Mouse (Mus musculus) CH12.LX (cell line): ENCODE measurements around the gene Sox21. TPM values are rescaled to one million over a fixed set of nuclear protein-coding genes. Genes with fewer than 3 reads are reported as not detected.

Experiments
- DNase-seq: peaks from one replicate; pipeline ENCODE4 v3.0.0-alpha.2; 2013; ENCODE audit errors: extremely low read depth
- H3K27ac ChIP-seq: 2 replicates; pipeline ENCODE4 v1.5.1; 2012; ENCODE audit warnings: low read depth, mild to moderate bottlenecking, control low read depth, moderate library complexity; ENCODE audit not compliant: insufficient read depth
- H3K27me3 ChIP-seq: replicated peaks from 2 replicates; pipeline ENCODE3; 2012; ENCODE audit warnings: inconsistent platforms
- H3K36me3 ChIP-seq, 2 experiments: replicated peaks in 1 of 2; 2 replicates each; pipeline versions ENCODE3 to v1.6.1; 2012; ENCODE audit warnings: inconsistent platforms in 1 of 2, low read length in 1 of 2, mild to moderate bottlenecking in 1 of 2, mixed read lengths in 1 of 2, moderate library complexity in 1 of 2; ENCODE audit not compliant: control insufficient read depth in 1 of 2, insufficient read depth in 1 of 2
- H3K4me1 ChIP-seq, 2 experiments: 2 replicates each; pipeline ENCODE4 v1.6.1; 2012; ENCODE audit warnings: inconsistent platforms in 1 of 2, moderate library complexity in 1 of 2; ENCODE audit not compliant: insufficient read depth in 2 of 2, control insufficient read depth in 1 of 2
- H3K4me2 ChIP-seq: 2 replicates; pipeline ENCODE4 v1.6.1; 2012; ENCODE audit warnings: low read depth, mild to moderate bottlenecking, control low read depth; ENCODE audit not compliant: poor library complexity, insufficient read depth, severe bottlenecking
- H3K4me3 ChIP-seq, 3 experiments: fragments of 150-350 bp in 1 of 3; sonication (generic) in 1 of 3; replicated peaks in 1 of 3; 2 replicates each; pipeline versions ENCODE3 to v1.5.1; 2011 to 2012; ENCODE audit warnings: low read depth in 2 of 3, low read length in 2 of 3, mild to moderate bottlenecking in 2 of 3, moderate library complexity in 2 of 3, control low read depth in 1 of 3, improper control_type of control experiment in 1 of 3, inconsistent platforms in 1 of 3, mixed read lengths in 1 of 3; ENCODE audit not compliant: poor library complexity in 1 of 3
- H3K79me2 ChIP-seq: replicated peaks from 2 replicates; pipeline ENCODE4 v1.6.1; 2012; ENCODE audit warnings: mild to moderate bottlenecking, moderate library complexity; ENCODE audit not compliant: control insufficient read depth, poor library complexity, insufficient read depth, severe bottlenecking; ENCODE audit errors: extremely low read depth
- H3K9ac ChIP-seq: 2 replicates; pipeline ENCODE4 v1.6.1; 2012; ENCODE audit warnings: low read depth, mild to moderate bottlenecking, control low read depth, moderate library complexity; ENCODE audit not compliant: insufficient read depth
- H3K9me3 ChIP-seq: replicated peaks from 2 replicates; pipeline ENCODE3; 2012; ENCODE audit warnings: low read length, inconsistent platforms, mixed read lengths
- CHD1 ChIP-seq: IDR thresholded peaks from 2 replicates; pipeline ENCODE4 v1.6.1; 2012; ENCODE audit warnings: low read depth, low read length, improper control_type of control experiment, inconsistent platforms
- CTCF ChIP-seq, 2 experiments: IDR thresholded peaks in 1 of 2; conservative IDR thresholded peaks in 1 of 2; 2 replicates each; pipeline ENCODE4 v1.5.1; 2011 to 2012; ENCODE audit warnings: low read depth in 2 of 2, low read length in 2 of 2, improper control_type of control experiment in 1 of 2, inconsistent platforms in 1 of 2, mild to moderate bottlenecking in 1 of 2, moderate library complexity in 1 of 2
- ELF1 ChIP-seq: IDR thresholded peaks from 2 replicates; pipeline ENCODE4 v1.6.1; 2014; ENCODE audit warnings: low read depth, mild to moderate bottlenecking, inconsistent platforms, low read length, improper control_type of control experiment
- EP300 ChIP-seq: IDR thresholded peaks from 2 replicates; pipeline ENCODE4 v1.6.1; 2011; ENCODE audit warnings: low read length, improper control_type of control experiment
- GABPA ChIP-seq: IDR thresholded peaks from 2 replicates; pipeline ENCODE4 v1.6.1; 2012; ENCODE audit warnings: low read depth, low read length, improper control_type of control experiment, inconsistent platforms; ENCODE audit not compliant: insufficient replicate concordance
- JUN ChIP-seq: IDR thresholded peaks from 2 replicates; pipeline ENCODE4 v1.6.1; 2011; ENCODE audit warnings: low read depth, mild to moderate bottlenecking, low read length, improper control_type of control experiment, moderate library complexity; ENCODE audit not compliant: insufficient read depth
- RAD21 ChIP-seq: IDR thresholded peaks from 2 replicates; pipeline ENCODE4 v1.6.1; 2011; ENCODE audit warnings: low read depth, mild to moderate bottlenecking, low read length, improper control_type of control experiment, moderate library complexity
- SIN3A ChIP-seq: IDR thresholded peaks from 2 replicates; pipeline ENCODE4 v1.6.1; 2012; ENCODE audit warnings: low read length, improper control_type of control experiment, inconsistent platforms
- SMC3 ChIP-seq: IDR thresholded peaks from 2 replicates; pipeline ENCODE4 v1.6.1; 2011; ENCODE audit warnings: low read depth, low read length, improper control_type of control experiment
- ZC3H11A ChIP-seq: IDR thresholded peaks from 2 replicates; pipeline ENCODE4 v1.6.1; 2012; ENCODE audit warnings: low read depth, mild to moderate bottlenecking, inconsistent platforms, low read length, improper control_type of control experiment
- dilution Hi-C: fragments of 300-500 bp; cut with MboI; formaldehyde crosslinking; loops from 2 replicates; pipeline ENCODE4 v1.14.3; 2020; ENCODE audit warnings: low sequenced_read_pairs; ENCODE audit not compliant: extremely low pct_unique_long_range_greater_than_20kb, extremely low pct_ligation_motif_present
- in situ Hi-C: fragments of 300-500 bp; cut with MboI; formaldehyde crosslinking; loops from 3 replicates; pipeline ENCODE4 v1.14.3; 2019; ENCODE audit warnings: low sequenced_read_pairs, low pct_ligation_motif_present, low pct_unique_long_range_greater_than_20kb, mixed read lengths
- polyA plus RNA-seq: library from polyadenylated mRNA; unstranded; fragments of >175 nt; gene quantifications from 2 replicates; pipeline ENCODE4 v1.2.1, GENCODE M21; 2012; ENCODE audit warnings: low read depth; ENCODE audit not compliant: insufficient read length
- total RNA-seq, 2 experiments: library from RNA; depleted of rRNA; stranded (reverse); fragments of 300-350 nt in 1 of 2; fragments of >200 nt in 1 of 2; gene quantifications; 2 replicates each; pipeline ENCODE4 v1.2.3; 2012 to 2014

Gene Sox21
- total and polyA plus RNA-seq, 3 experiments, result not detected

DNA sequence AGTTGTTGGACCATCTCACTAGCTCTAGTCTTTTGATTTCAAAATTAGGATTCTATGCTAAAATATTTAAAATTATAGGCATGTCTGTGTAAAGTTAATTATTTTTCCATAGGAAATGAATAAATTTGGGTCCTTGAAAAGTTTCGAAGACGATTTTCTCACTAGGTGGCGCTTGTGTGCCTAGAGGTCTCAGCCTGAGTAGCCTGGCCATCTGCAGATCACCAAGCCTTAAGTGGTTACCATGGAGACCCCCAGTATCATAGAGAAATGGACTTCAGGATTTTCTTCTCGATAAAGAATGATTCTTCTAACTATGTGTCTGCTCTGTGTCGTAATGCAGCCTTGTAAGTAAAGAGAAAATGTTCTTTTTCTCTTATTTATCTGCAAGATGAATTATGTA, 27.2 kb downstream of the Sox21 start:
- in situ Hi-C loops (loop anchor here (5.0 to 25.0 kb wide), 3 partner anchors 253 to 603 kb away; no protein-coding TSS in a partner anchor), dilution Hi-C loops (no loop called here)
- no peak overlapping the region for H3K27ac ChIP-seq
- TF ChIP-seq GABPA (no peak), RAD21 (peak; percentile 85), CTCF (conservative IDR thresholded peaks at IDR 0.05 in 1 of 2, IDR thresholded peaks at IDR 0.05 in 1 of 2; ENCODE audit: low read depth in 2 of 2, low read length in 2 of 2) (peak; percentile 29 to 73; a peak in 2 of 4 replicates), SMC3 (peak; percentile 84), ZC3H11A (peak; percentile 40; the same call in 1 of the 2 replicates), SIN3A (no peak), ELF1 (no peak), CHD1 (no peak), JUN (no peak)
- H3K4me2 ChIP-seq, result no peak overlapping the region
- peak; percentile 26 for DNase-seq
- H3K36me3 ChIP-seq, result no peaks in the 10 kb centered on the region
- no peaks in the 10 kb centered on the region for H3K9me3 ChIP-seq
- no peaks in the 10 kb centered on the region for H3K27me3 ChIP-seq
- no peaks in the 10 kb centered on the region for H3K79me2 ChIP-seq
- H3K4me3 ChIP-seq, result no peak overlapping the region
- no peaks in the 10 kb centered on the region for H3K4me1 ChIP-seq
- H3K9ac ChIP-seq, result no peak overlapping the region

DNA sequence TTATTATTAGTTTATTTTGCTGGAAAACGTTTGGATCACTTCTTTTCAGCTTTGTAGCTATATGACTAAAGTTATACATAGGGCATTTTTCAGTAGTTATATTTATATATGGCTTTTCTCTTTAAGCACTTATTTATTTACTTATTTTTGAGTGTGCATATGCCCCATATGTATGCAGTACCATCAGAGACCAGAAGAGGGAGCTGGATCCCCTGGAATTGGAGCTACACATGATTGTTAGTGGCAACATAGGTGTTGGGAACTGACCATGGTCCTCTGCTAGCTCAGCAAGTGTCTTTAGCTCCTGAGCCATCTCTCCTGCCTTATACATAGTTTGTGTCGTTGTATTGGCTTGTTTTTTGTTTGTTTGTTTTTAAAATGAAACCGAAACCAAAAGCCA, 29.5 kb downstream of the Sox21 start:
- in situ Hi-C loops (loop anchor here (25.0 kb wide), 2 partner anchors 255 to 605 kb away; no protein-coding TSS in a partner anchor), dilution Hi-C loops (no loop called here)
- Histone ChIP-seq H3K9ac (no peak overlapping the region), H3K79me2 (no peaks in the 10 kb centered on the region), H3K36me3 (no peaks in the 10 kb centered on the region), H3K4me3 (no peak overlapping the region), H3K4me1 (no peaks in the 10 kb centered on the region), H3K4me2 (no peak overlapping the region), H3K9me3 (peaks cover 1% of the 10 kb centered on the region), H3K27ac (no peak overlapping the region), H3K27me3 (no peaks in the 10 kb centered on the region)
- TF ChIP-seq ZC3H11A (no peak), CTCF (conservative IDR thresholded peaks at IDR 0.05 in 1 of 2, IDR thresholded peaks at IDR 0.05 in 1 of 2; ENCODE audit: low read depth in 2 of 2, low read length in 2 of 2) (peak; percentile 20 to 57; a peak in 2 of 4 replicates), SMC3 (peak; percentile 30; the same call in 1 of the 2 replicates), RAD21 (peak; percentile 50), SIN3A (no peak)
- DNase-seq, result peak; percentile 18

- Histone ChIP-seq H3K36me3 (no peaks in the 10 kb centered on the region), H3K4me3 (no peak overlapping the region), H3K9ac (no peak overlapping the region), H3K4me1 (no peaks in the 10 kb centered on the region)
- TF ChIP-seq RAD21 (peak; percentile 19), CTCF (conservative IDR thresholded peaks at IDR 0.05 in 1 of 2, IDR thresholded peaks at IDR 0.05 in 1 of 2; ENCODE audit: low read depth in 2 of 2, low read length in 2 of 2) (peak in 1 of 2 experiments; percentile 31; a peak in 1 of 4 replicates), EP300 (no peak)
- TF ChIP-seq, all 38 proteins: peak for 2
- in situ Hi-C loops, result loop anchor here (25.0 kb wide), 2 partner anchors 259 to 609 kb away; no protein-coding TSS in a partner anchor
- Histone ChIP-seq H3K27ac (no peak overlapping the region), H3K27me3 (no peaks in the 10 kb centered on the region), H3K79me2 (no peaks in the 10 kb centered on the region), H3K4me2 (no peak overlapping the region), H3K9me3 (peaks cover 1% of the 10 kb centered on the region)
- dilution Hi-C loops, result no loop called here
- peak; percentile 15 for DNase-seq
These were observed 33.8 kb downstream of the Sox21 start for GRCm38 (mm10) chr14:118203031-118203430.
